Mouse (Mus musculus): ENCODE measurements around the gene Gucd1. TPM values are rescaled to one million over a fixed set of nuclear protein-coding genes. Genes with fewer than 3 reads are reported as not detected.
"Not testable (repeated sequence)": the region's sequence is repeated elsewhere in the genome, so short reads cannot be mapped to it uniquely, and the experiment has no call there.

The Gucd1 gene
- polyA plus RNA-seq, 1 experiment from 2014 or later, result 24.9 TPM

DNA sequence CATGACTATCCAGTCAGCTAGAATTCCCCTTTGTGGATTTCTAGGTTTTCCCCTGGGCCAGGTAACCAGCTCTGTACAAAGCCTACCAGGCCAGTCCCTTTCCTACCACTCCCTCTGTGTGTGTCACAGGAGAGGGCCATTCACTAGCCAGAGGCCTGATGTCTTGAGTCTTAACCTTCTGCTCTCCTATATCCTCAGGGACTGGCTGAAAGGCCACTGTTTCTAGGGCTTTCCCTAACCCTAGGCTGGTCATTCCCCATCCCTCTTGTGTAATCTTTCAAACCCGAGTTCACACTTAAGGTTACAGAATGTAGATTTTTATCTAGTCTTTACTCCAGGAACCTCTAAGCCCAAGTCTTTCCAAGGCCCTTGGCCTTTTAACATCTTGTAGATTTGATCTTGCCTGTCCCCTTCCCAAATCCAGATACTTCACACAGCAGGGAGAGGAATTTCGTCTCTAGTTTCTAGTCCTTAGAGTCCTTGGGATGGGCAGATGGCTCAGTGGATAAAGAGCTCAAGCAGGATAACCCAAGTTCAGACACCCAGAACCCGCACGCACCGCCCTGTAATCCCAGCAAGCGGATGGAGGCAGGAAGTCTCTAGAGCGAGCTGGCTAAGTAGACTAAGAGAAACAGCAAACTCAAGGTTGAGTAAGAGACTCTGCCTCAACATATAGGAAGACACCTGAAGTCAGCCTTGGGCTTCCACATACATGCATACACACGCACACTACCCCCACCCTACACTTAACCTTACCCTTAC lies 4.3 kb downstream of the Gucd1 start:
- ATAC-seq (ENCODE audit: low read depth), result no peak
- no peak overlapping the region for H3K4me3 ChIP-seq (ENCODE audit: low read length)
- no peaks in the 10 kb centered on the region for H3K9me3 ChIP-seq (ENCODE audit: control insufficient read depth, low read length)
- peaks cover 17% of the 10 kb centered on the region for H3K36me3 ChIP-seq (ENCODE audit: control insufficient read depth, insufficient read depth, low read length)
- no peaks in the 10 kb centered on the region for H3K27me3 ChIP-seq (ENCODE audit: control insufficient read depth, insufficient read depth, low read depth, low read length)
- H3K27ac ChIP-seq (ENCODE audit: low read length), result no peak overlapping the region
- H3K4me1 ChIP-seq (replicated peaks; ENCODE audit: control insufficient read depth, insufficient read depth, low read length), result peaks cover 9% of the 10 kb centered on the region
- WGBS, result 91% methylated on average over 8 of the region's 8 CpGs
- no peak overlapping the region for H3K4me2 ChIP-seq (ENCODE audit: low read depth, low read length)
- no peak overlapping the region for H3K9ac ChIP-seq (ENCODE audit: low read length)

DNA sequence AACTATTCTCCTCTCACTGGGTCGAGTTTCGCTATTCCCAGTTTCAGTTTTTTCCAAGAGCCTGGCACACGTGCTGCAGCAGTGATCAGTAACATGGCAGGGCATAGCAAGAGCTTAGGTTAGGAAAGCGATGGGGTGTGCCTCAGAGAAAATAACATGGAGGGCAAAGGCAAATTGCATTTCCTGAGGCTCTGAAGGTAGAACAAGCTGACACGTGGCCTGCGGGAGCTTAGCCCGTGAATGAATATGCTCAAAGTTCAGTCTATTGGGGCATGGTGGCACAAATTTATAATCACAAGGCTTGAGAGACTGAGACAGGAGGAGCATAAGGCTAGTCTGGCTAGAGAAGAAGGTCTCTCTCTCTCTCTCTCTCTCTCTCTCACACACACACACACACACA lies 5.0 kb downstream of the Gucd1 start:
- peaks cover 9% of the 10 kb centered on the region for H3K4me1 ChIP-seq (replicated peaks; ENCODE audit: control insufficient read depth, insufficient read depth, low read length)
- peaks cover 22% of the 10 kb centered on the region for H3K36me3 ChIP-seq (ENCODE audit: control insufficient read depth, insufficient read depth, low read length)
- no peak overlapping the region for H3K4me2 ChIP-seq (ENCODE audit: low read depth, low read length)
- no peaks in the 10 kb centered on the region for H3K9me3 ChIP-seq (ENCODE audit: control insufficient read depth, low read length)
- no peak overlapping the region for H3K9ac ChIP-seq (ENCODE audit: low read length)
- ATAC-seq (ENCODE audit: low read depth), result no peak
- no peak overlapping the region for H3K4me3 ChIP-seq (ENCODE audit: low read length)
- H3K27ac ChIP-seq (ENCODE audit: low read length), result no peak overlapping the region
- no peaks in the 10 kb centered on the region for H3K27me3 ChIP-seq (ENCODE audit: control insufficient read depth, insufficient read depth, low read depth, low read length)
- 86% methylated on average over 7 of the region's 7 CpGs for WGBS

DNA sequence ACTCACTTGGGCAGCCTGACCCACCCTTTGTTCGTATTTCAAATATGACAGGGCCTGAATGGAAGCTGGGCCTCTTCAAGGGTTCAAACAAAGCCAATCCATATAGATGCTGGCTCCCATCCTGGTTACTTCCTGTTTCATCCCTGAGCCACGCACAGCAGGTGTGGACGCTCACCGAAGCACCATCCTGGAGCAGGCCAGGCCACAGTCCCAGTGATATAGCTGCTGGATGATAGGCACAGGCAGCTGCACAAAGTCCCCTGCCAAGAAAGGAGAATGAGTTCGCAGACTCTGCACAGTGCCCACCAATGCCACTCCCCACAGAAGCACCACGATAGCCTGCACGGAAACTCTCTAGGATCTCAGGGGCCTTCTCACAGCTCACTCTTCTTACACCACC lies 5.9 kb downstream of the Gucd1 start:
- peaks cover 25% of the 10 kb centered on the region for H3K36me3 ChIP-seq (ENCODE audit: control insufficient read depth, insufficient read depth, low read length)
- WGBS, result 87% methylated on average over 7 of the region's 7 CpGs

DNA sequence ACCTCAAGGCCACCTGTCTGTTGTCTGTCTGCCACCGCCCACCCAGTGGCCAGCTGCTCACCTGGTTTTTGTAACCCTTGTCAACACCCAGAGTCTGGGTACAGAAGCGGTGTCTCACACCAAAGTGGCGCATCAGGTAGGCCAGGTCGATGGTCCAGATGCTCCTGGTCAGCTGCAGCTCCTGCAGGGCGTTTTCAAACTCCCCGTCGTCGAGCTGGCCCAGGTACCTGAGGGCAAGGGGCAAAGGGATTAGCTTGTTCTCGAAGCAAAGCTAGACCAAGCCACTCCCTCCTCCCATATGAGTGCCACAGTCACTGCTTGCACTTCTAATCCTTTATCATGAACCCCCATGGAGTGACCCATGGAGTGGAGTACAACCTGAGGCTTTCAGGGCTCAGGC lies 6.7 kb downstream of the Gucd1 start:
- Histone ChIP-seq H3K27me3 (ENCODE audit: control insufficient read depth, insufficient read depth, low read depth, low read length) (no peaks in the 10 kb centered on the region), H3K4me3 (ENCODE audit: low read length) (no peak overlapping the region), H3K27ac (ENCODE audit: low read length) (no peak overlapping the region), H3K4me1 (replicated peaks; ENCODE audit: control insufficient read depth, insufficient read depth, low read length) (peaks cover 5% of the 10 kb centered on the region), H3K9me3 (ENCODE audit: control insufficient read depth, low read length) (no peaks in the 10 kb centered on the region), H3K36me3 (ENCODE audit: control insufficient read depth, insufficient read depth, low read length) (peaks cover 25% of the 10 kb centered on the region), H3K9ac (ENCODE audit: low read length) (no peak overlapping the region), H3K4me2 (ENCODE audit: low read depth, low read length) (no peak overlapping the region)
- 85% methylated on average over 9 of the region's 9 CpGs for WGBS
- no peak for ATAC-seq (ENCODE audit: low read depth)

More for the DNA sequence above, 5.9 kb downstream of the Gucd1 start:
- H3K27me3 ChIP-seq (ENCODE audit: control insufficient read depth, insufficient read depth, low read depth, low read length), result no peaks in the 10 kb centered on the region
- peaks cover 9% of the 10 kb centered on the region for H3K4me1 ChIP-seq (replicated peaks; ENCODE audit: control insufficient read depth, insufficient read depth, low read length)
- H3K9ac ChIP-seq (ENCODE audit: low read length), result no peak overlapping the region
- H3K27ac ChIP-seq (ENCODE audit: low read length), result no peak overlapping the region
- no peak overlapping the region for H3K4me3 ChIP-seq (ENCODE audit: low read length)
- H3K9me3 ChIP-seq (ENCODE audit: control insufficient read depth, low read length), result no peaks in the 10 kb centered on the region
- no peak overlapping the region for H3K4me2 ChIP-seq (ENCODE audit: low read depth, low read length)
- ATAC-seq (ENCODE audit: low read depth), result no peak

DNA sequence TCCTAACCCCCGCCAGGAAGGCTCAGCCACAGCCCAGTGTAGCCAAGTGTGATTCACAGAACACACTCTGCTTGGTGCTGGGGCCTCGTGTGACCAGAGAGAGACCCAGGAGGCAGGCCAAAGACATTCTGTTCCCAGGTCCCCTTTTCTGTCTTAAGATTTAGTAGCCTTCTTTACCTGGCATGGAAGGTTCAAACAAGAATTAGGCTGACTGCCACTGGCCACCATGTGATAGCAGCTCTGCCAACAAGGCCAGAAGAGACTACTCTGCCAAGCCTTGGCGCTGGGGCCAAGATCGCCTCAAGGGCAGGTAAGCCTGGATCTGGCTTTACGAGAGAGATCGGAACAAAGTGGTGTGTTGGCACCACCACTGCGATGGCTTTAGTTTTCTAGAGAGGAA lies 7.3 kb downstream of the Gucd1 start:
- no peak overlapping the region for H3K27ac ChIP-seq (ENCODE audit: low read length)
- no peaks in the 10 kb centered on the region for H3K9me3 ChIP-seq (ENCODE audit: control insufficient read depth, low read length)
- H3K27me3 ChIP-seq (ENCODE audit: control insufficient read depth, insufficient read depth, low read depth, low read length), result no peaks in the 10 kb centered on the region
- no peak overlapping the region for H3K9ac ChIP-seq (ENCODE audit: low read length)
- H3K4me2 ChIP-seq (ENCODE audit: low read depth, low read length), result no peak overlapping the region
- H3K4me3 ChIP-seq (ENCODE audit: low read length), result no peak overlapping the region
- no peak for ATAC-seq (ENCODE audit: low read depth)
- H3K4me1 ChIP-seq (replicated peaks; ENCODE audit: control insufficient read depth, insufficient read depth, low read length), result no peaks in the 10 kb centered on the region
- WGBS, result 93% methylated on average over 7 of the region's 7 CpGs
- peaks cover 25% of the 10 kb centered on the region for H3K36me3 ChIP-seq (ENCODE audit: control insufficient read depth, insufficient read depth, low read length)

DNA sequence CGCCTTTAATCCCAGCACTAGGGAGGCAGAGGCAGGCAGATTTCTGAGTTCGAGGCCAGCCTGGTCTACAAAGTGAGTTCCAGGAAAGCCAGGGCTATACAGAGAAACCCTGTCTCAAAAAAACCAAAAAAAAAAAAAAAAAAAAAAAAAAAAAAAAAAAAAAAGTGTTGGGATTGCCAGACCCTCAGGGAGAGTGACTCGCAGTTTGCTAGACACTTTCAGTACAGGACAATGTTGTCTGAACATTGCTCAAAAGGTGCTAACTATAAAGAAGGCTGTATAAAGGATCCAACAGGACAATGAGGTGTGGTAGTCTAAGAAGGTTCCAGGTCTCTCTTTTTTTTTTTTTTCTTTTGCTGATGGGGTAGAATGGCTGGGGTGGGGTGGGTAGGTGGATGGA lies 11.8 kb downstream of the Gucd1 start:
- H3K36me3 ChIP-seq (ENCODE audit: control insufficient read depth, insufficient read depth, low read length), result peaks cover 21% of the 10 kb centered on the region
- ATAC-seq (ENCODE audit: low read depth), result not testable (repeated sequence)
- 88% methylated on average over 3 of the region's 3 CpGs for WGBS

DNA sequence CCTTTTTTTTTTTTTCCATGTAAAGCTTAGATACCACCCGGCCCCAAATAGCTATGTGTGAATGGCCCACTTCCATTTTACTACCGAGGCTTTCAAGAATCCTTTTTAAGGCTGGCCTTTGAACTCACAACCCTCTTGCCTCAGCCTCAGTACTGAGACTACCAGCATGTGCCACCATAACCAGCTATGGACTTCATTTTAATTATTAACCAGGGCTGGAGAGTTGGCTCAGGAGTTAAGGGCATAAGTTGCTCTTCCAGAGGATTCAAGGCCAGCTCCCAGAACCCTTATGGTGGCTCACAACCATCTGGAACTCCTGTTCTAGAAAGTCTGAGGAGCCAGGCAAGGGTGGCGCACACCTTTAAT lies 12.7 kb downstream of the Gucd1 start:
- no peak overlapping the region for H3K9ac ChIP-seq (ENCODE audit: low read length)
- 78% methylated on average over 3 of the region's 3 CpGs for WGBS
- no peak for ATAC-seq (ENCODE audit: low read depth)
- H3K36me3 ChIP-seq (ENCODE audit: control insufficient read depth, insufficient read depth, low read length), result peaks cover 18% of the 10 kb centered on the region
- H3K27ac ChIP-seq (ENCODE audit: low read length), result no peak overlapping the region
- no peaks in the 10 kb centered on the region for H3K27me3 ChIP-seq (ENCODE audit: control insufficient read depth, insufficient read depth, low read depth, low read length)
- H3K4me2 ChIP-seq (ENCODE audit: low read depth, low read length), result no peak overlapping the region
- H3K4me1 ChIP-seq (replicated peaks; ENCODE audit: control insufficient read depth, insufficient read depth, low read length), result no peaks in the 10 kb centered on the region
- no peaks in the 10 kb centered on the region for H3K9me3 ChIP-seq (ENCODE audit: control insufficient read depth, low read length)
- no peak overlapping the region for H3K4me3 ChIP-seq (ENCODE audit: low read length)

More for the DNA sequence above, 11.8 kb downstream of the Gucd1 start:
- not testable (repeated sequence) for H3K9ac ChIP-seq (ENCODE audit: low read length); H3K9me3 ChIP-seq (ENCODE audit: control insufficient read depth, low read length); H3K27me3 ChIP-seq (ENCODE audit: control insufficient read depth, insufficient read depth, low read depth, low read length); H3K4me2 ChIP-seq (ENCODE audit: low read depth, low read length); H3K27ac ChIP-seq (ENCODE audit: low read length); H3K4me1 ChIP-seq (replicated peaks; ENCODE audit: control insufficient read depth, insufficient read depth, low read length); H3K4me3 ChIP-seq (ENCODE audit: low read length)

DNA sequence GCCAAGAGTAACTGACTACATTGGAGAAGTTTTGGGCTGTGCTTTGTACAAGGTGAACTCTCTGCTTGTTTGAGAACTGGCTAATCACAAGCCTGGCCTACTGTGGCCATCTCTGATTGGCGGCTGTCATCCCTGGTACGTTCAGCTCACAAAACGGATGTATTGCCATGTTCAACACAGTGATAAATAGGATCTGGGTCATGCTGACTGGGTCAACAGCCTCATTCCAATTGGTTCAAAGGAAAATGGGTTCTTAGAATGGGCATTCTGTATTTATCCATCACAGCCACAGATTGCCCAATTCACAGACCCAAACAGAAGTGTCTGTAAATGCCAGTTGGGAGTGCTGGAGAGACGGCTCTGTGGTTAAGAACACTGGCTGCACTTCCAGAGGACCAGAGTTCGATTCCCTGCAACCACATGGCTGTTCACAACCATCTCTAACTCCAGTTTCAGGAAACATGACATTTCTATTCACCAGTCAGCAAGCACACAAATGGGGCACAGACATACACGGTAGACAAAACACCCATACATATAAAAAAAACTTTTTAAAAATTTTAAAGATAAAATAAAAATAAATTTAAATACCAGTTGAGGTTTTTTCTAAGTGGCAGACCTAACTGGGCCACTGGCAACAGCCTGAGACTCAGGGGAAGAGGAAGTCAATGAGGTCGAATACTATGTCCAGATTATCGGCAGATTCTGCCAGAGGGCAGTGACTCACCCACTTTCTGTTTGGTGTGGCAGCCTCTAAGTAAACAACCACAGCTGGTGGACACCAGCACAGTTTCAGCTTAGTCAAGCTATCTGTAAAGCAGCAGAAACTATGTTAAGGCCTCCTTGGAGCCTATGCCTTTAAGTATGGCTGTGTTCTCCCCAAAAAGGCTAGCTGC lies 13.3 kb downstream of the Gucd1 start:
- no peaks in the 10 kb centered on the region for H3K9me3 ChIP-seq (ENCODE audit: control insufficient read depth, low read length)
- no peaks in the 10 kb centered on the region for H3K4me1 ChIP-seq (replicated peaks; ENCODE audit: control insufficient read depth, insufficient read depth, low read length)
- no peaks in the 10 kb centered on the region for H3K27me3 ChIP-seq (ENCODE audit: control insufficient read depth, insufficient read depth, low read depth, low read length)
- peaks cover 14% of the 10 kb centered on the region for H3K36me3 ChIP-seq (ENCODE audit: control insufficient read depth, insufficient read depth, low read length)
- ATAC-seq (ENCODE audit: low read depth), result no peak
- 78% methylated on average over 8 of the region's 8 CpGs for WGBS
- no peak overlapping the region for H3K4me3 ChIP-seq (ENCODE audit: low read length)
- H3K27ac ChIP-seq (ENCODE audit: low read length), result no peak overlapping the region
- no peak overlapping the region for H3K4me2 ChIP-seq (ENCODE audit: low read depth, low read length)
- no peak overlapping the region for H3K9ac ChIP-seq (ENCODE audit: low read length)

DNA sequence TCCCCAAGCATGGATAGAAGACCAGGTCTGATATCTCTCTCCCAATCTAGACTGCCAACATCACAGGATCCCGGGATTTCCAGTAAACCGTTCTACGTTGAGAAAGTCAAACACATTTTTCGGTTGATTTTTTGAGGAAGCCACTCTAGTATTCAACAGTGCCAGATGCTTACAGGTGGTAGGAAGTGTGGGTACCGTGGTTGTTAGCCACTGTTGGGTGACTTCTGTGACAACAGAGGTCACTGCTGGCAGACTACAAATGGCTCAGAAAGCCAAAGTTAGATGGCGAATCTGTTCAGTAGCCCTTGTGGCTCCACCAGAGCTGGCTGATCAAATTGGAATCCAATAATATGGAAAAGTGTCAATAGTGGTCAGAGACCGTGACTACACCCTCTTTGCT lies 14.1 kb downstream of the Gucd1 start:
- no peak for ATAC-seq (ENCODE audit: low read depth)
- H3K4me1 ChIP-seq (replicated peaks; ENCODE audit: control insufficient read depth, insufficient read depth, low read length), result no peaks in the 10 kb centered on the region
- peaks cover 10% of the 10 kb centered on the region for H3K36me3 ChIP-seq (ENCODE audit: control insufficient read depth, insufficient read depth, low read length)
- no peak overlapping the region for H3K27ac ChIP-seq (ENCODE audit: low read length)
- H3K27me3 ChIP-seq (ENCODE audit: control insufficient read depth, insufficient read depth, low read depth, low read length), result no peaks in the 10 kb centered on the region
- H3K9me3 ChIP-seq (ENCODE audit: control insufficient read depth, low read length), result no peaks in the 10 kb centered on the region
- H3K4me3 ChIP-seq (ENCODE audit: low read length), result no peak overlapping the region
- H3K9ac ChIP-seq (ENCODE audit: low read length), result no peak overlapping the region
- WGBS, result 89% methylated on average over 7 of the region's 7 CpGs
- no peak overlapping the region for H3K4me2 ChIP-seq (ENCODE audit: low read depth, low read length)
